Mouse (Mus musculus) limb, embryonic 15.5 days (tissue): ENCODE results near the gene Arid2. TPM values are rescaled to one million over a fixed set of nuclear protein-coding genes. Genes with fewer than 3 reads are reported as not detected.

Source experiments
- ATAC-seq: fragments of 200-750 bp; cut with Nextera tagmentation; 2 replicates; pipeline ENCODE4 v1.8.0; 2017; ENCODE audit warnings: low read depth, moderate TSS enrichment; ENCODE audit not compliant: insufficient number of reproducible peaks, low FRiP score, low TSS enrichment
- H3K27ac ChIP-seq: fragments of 300-500 bp; sonication (generic); 2 replicates; pipeline ENCODE4 v1.5.1; 2015; ENCODE audit warnings: moderate library complexity, mild to moderate bottlenecking, inconsistent platforms
- H3K27me3 ChIP-seq: fragments of 300-500 bp; sonication (generic); 2 replicates; pipeline ENCODE4 v1.6.1; 2015; ENCODE audit warnings: inconsistent platforms
- H3K36me3 ChIP-seq: fragments of 300-500 bp; sonication (generic); 2 replicates; pipeline ENCODE4 v1.6.1; 2015; ENCODE audit warnings: inconsistent platforms
- H3K4me1 ChIP-seq: fragments of 300-500 bp; sonication (generic); 2 replicates; pipeline ENCODE4 v1.6.1; 2015; ENCODE audit warnings: inconsistent platforms
- H3K4me2 ChIP-seq: fragments of 300-500 bp; sonication (generic); 2 replicates; pipeline ENCODE4 v1.6.1; 2015; ENCODE audit warnings: mild to moderate bottlenecking, inconsistent platforms
- H3K4me3 ChIP-seq: fragments of 300-500 bp; sonication (generic); 2 replicates; pipeline ENCODE4 v1.5.1; 2015; ENCODE audit warnings: mild to moderate bottlenecking, inconsistent platforms
- H3K9ac ChIP-seq: fragments of 300-500 bp; sonication (generic); 2 replicates; pipeline ENCODE4 v1.6.1; 2015; ENCODE audit warnings: inconsistent platforms
- H3K9me3 ChIP-seq: fragments of 300-500 bp; sonication (generic); 2 replicates; pipeline ENCODE4 v1.6.1; 2016; ENCODE audit warnings: inconsistent platforms
- WGBS: fragments of 180-500 bp; shearing (Covaris S2); methylation state at CpG from one replicate; pipeline ENCODE4 v1.1.7; 2015; 5-methylcytosine and 5-hydroxymethylcytosine counted together
- polyA plus RNA-seq: library from polyadenylated mRNA; unstranded; fragments of >200 nt; fragmentation: Nextera tagmentation; extraction: Ambion mirVana; gene quantifications from 2 replicates; pipeline ENCODE4 v1.2.1, GENCODE M21; 2015

The Arid2 gene
- polyA plus RNA-seq, 1 experiment from 2014 or later: 21.5 TPM

GRCm38 (mm10) chr15:96272356-96272755 is 15.0 kb upstream of the Arid2 start:
- H3K4me3 ChIP-seq: no peak overlapping the region
- H3K9ac ChIP-seq: no peak overlapping the region
- no peaks in the 10 kb centered on the region for H3K9me3 ChIP-seq
- H3K27me3 ChIP-seq: no peaks in the 10 kb centered on the region
- H3K4me2 ChIP-seq: no peak overlapping the region
- peaks cover 14% of the 10 kb centered on the region for H3K4me1 ChIP-seq
- no peak overlapping the region for H3K27ac ChIP-seq
- ATAC-seq: no peak
- H3K36me3 ChIP-seq: peaks cover 36% of the 10 kb centered on the region
- 64% methylated on average over 11 of the region's 11 CpGs for WGBS

DNA sequence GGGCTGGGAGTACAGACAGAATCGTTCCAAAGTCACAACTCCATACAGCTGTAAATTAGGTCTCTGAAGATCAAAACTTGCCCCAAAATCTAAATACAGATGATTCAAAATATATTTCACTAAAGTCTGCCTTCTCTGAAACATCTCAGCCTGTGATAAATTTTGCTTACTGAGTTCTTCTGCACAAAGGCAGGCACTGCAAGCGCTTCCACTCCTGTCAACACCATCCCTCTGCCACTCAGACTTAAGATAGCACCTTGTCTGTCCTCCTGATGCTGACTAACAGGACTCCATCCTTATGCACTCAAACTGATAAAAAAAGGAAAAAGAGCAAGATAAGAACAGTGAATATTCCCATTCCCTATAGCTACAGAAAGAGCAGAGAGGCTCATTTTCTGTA is 13.0 kb upstream of the Arid2 start:
- Histone ChIP-seq H3K27me3 (no peaks in the 10 kb centered on the region), H3K4me3 (no peak overlapping the region), H3K4me2 (no peak overlapping the region), H3K9me3 (no peaks in the 10 kb centered on the region), H3K4me1 (peaks cover 6% of the 10 kb centered on the region; the same call in 1 of the 2 replicates), H3K36me3 (peaks cover 43% of the 10 kb centered on the region), H3K27ac (no peak overlapping the region), H3K9ac (no peak overlapping the region)
- WGBS: 88% methylated on average over 2 of the region's 2 CpGs
- no peak for ATAC-seq

DNA sequence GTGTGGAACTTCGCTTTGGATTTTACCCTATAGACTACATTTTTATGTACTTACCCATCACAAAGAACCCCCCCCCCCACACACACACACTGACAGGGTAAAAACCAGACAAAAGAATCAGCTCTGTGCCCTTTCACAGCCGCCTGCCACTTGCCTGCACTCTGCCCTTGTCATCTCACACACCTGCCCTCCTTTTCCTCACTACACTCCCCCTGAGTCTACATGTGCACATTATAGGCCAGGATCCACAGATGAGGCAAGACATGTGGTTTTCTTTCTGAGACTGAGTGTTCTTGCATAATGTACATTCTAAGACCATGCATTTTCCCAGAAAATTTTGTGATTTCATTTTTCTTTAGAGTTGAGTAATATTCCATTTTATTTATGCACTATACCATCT is 12.1 kb upstream of the Arid2 start:
- Histone ChIP-seq H3K9ac (no peak overlapping the region), H3K9me3 (no peaks in the 10 kb centered on the region), H3K27ac (no peak overlapping the region), H3K27me3 (no peaks in the 10 kb centered on the region), H3K36me3 (peaks cover 51% of the 10 kb centered on the region), H3K4me2 (no peak overlapping the region), H3K4me1 (peaks cover 6% of the 10 kb centered on the region; the same call in 1 of the 2 replicates), H3K4me3 (no peak overlapping the region)
- WGBS: 87% methylated on average over 2 of the region's 2 CpGs
- no peak for ATAC-seq

DNA sequence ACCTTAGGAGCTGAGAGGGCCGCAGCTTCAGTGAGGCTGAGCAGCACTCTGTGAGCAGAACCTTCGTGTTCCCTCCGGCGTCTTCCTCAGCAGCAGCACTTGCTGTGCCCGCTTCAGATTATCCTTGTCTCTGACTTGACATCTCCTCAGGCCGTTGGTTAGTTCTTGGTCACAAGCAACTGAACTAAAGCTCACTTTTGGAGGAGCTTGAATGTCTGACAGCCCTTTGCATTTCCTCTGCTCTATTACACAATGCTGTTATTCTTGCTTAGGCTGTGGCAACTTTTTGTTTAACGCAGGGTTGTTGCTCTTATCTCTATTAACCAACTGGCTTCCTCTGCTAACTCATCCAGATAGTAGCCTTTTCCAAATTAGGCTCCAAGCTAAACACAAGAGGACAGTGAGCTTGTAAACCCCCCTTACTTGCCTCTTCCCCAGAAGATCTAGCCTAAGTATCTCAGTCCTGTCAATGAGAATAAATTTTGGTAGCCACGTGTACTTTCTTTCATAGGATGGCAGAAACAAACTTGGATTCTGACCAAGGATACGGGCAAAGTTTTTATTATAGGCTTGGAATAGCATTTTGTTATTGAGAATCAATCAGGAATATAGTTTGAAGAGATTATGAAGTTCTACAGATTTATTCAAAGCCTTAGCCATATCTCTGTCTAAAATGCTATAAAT is 11.4 kb upstream of the Arid2 start:
- Histone ChIP-seq H3K27me3 (no peaks in the 10 kb centered on the region), H3K4me3 (no peak overlapping the region), H3K27ac (no peak overlapping the region), H3K9ac (no peak overlapping the region), H3K9me3 (no peaks in the 10 kb centered on the region), H3K4me2 (no peak overlapping the region), H3K4me1 (peaks cover 9% of the 10 kb centered on the region; the same call in 1 of the 2 replicates), H3K36me3 (peaks cover 57% of the 10 kb centered on the region)
- no peak for ATAC-seq
- 89% methylated on average over 9 of the region's 9 CpGs for WGBS

- Histone ChIP-seq H3K4me2 (no peak overlapping the region), H3K9ac (no peak overlapping the region), H3K27me3 (no peaks in the 10 kb centered on the region), H3K27ac (no peak overlapping the region), H3K4me1 (peaks cover 10% of the 10 kb centered on the region; the same call in 1 of the 2 replicates), H3K36me3 (peaks cover 61% of the 10 kb centered on the region), H3K4me3 (no peak overlapping the region), H3K9me3 (no peaks in the 10 kb centered on the region)
- no peak for ATAC-seq
- WGBS: 84% methylated on average over 4 of the region's 4 CpGs
These were observed 10.3 kb upstream of the Arid2 start for GRCm38 (mm10) chr15:96277061-96277460.

DNA sequence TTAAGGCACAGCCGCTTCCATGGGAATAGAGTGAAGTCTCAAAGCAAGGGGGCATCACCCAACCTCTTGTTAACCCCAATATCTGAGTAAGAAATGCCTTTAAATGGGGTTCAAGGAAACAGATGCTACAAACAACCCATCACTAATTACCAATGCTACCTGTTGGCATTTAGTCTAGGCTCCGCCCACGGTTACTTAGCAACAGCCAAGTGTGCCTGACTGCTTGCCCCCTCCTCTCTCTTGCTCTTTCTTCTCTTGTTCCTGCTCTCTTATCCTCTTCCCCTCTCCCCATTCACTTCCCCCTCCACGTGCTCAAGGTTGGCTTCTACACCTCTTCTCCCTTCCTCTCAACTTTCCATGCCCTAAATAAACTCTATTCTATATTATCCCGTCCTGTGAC is 6.1 kb upstream of the Arid2 start:
- peaks cover 45% of the 10 kb centered on the region for H3K36me3 ChIP-seq
- no peaks in the 10 kb centered on the region for H3K27me3 ChIP-seq
- no peak overlapping the region for H3K27ac ChIP-seq
- peaks cover 19% of the 10 kb centered on the region for H3K4me1 ChIP-seq
- H3K9ac ChIP-seq: no peak overlapping the region
- H3K9me3 ChIP-seq: no peaks in the 10 kb centered on the region
- no peak overlapping the region for H3K4me2 ChIP-seq
- WGBS: 83% methylated on average over 5 of the region's 5 CpGs
- ATAC-seq: no peak
- H3K4me3 ChIP-seq: no peak overlapping the region

DNA sequence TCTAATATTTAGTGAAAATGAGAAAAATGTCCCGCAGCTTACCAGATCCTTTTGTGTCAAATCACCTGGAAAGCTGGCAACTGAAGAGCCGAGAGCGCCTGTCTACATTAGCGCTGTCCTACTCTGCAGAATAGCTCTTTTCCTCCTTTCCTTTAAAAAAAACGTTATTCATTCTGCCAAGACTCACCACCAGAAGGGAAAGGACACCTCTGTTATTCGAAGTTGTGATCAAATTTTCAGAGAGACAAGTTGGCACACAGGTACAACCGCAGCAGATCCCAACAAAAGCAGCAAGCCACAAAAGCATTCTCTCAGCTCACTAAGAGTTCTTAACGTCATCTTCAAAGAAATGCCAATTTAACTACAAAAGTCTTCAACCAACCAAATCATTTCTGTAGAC is 4.2 kb upstream of the Arid2 start:
- Histone ChIP-seq H3K27me3 (no peaks in the 10 kb centered on the region), H3K4me1 (peaks cover 19% of the 10 kb centered on the region), H3K4me3 (peak overlapping the region; percentile 80), H3K4me2 (peak overlapping the region; percentile 71), H3K36me3 (peaks cover 31% of the 10 kb centered on the region), H3K27ac (no peak overlapping the region), H3K9me3 (no peaks in the 10 kb centered on the region), H3K9ac (no peak overlapping the region)
- WGBS: 70% methylated on average over 8 of the region's 8 CpGs
- no peak for ATAC-seq

DNA sequence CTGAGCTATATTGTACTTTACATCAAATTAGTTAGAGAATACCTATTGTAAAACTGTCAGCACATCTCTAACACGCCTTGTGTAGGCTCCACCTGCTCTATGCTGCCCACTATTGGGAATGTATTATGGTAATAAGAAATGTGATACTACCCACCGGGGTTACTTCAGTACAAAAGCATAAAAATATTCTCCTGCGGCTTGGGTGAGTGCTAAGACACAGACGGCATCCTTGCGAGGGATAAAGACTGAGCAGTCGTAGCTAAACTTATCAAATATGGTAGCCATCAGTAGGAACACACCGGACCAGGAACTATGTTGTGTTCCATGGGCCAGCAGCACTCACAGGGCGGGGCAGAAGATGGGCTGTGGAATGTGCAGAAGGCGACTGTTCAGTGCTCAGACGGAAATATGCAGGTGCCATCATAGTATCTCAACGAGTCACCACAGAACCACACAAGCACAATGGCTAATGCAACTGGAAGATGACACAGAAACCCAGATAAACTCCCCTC is 3.3 kb upstream of the Arid2 start:
- Histone ChIP-seq H3K9ac (peak overlapping the region; percentile 33; the same call in 1 of the 2 replicates), H3K4me2 (peak overlapping the region; percentile 71), H3K27me3 (no peaks in the 10 kb centered on the region), H3K27ac (peak overlapping the region; percentile 100), H3K36me3 (peaks cover 23% of the 10 kb centered on the region), H3K4me1 (peaks cover 19% of the 10 kb centered on the region), H3K9me3 (no peaks in the 10 kb centered on the region), H3K4me3 (peak overlapping the region; percentile 80)
- 5% methylated on average over 11 of the region's 11 CpGs for WGBS
- no peak for ATAC-seq

DNA sequence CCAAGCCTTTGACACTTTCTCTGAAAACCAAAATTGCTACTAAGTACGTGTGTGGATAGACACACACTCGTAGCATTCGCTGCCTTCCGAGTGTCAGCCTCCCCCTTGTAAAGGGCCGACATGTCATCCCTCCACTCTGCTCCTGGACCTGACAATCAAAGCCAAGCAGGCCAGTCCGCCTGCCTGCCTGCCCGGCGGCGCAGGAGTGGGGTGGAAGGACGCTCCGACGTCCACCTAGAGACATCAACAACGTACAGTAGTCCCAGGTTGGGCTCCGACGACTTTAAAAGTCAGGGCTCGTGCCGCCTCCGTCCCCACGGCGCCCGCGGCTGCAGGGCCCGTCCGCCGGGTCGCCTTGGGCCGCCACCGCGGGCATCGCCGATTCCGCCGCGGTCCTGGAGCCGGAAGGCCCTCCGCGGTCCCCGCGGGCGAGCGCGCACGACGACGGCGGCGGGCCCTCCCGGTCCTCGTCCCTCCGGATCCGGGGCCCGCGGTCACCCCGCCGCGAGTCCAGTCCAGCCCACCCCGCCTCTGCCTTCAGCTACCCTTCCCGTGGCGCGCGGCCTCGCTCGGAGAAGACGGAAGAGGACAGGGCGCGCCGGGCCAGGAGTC is 2.5 kb upstream of the Arid2 start:
- Histone ChIP-seq H3K27ac (peak overlapping the region; percentile 100), H3K9ac (peak overlapping the region; percentile 89), H3K4me3 (peak overlapping the region; percentile 80), H3K4me2 (peak overlapping the region; percentile 71), H3K36me3 (peaks cover 15% of the 10 kb centered on the region), H3K9me3 (no peaks in the 10 kb centered on the region), H3K4me1 (peaks cover 23% of the 10 kb centered on the region), H3K27me3 (no peaks in the 10 kb centered on the region)
- no peak for ATAC-seq
- WGBS: under 1% methylated on average over 67 of the region's 67 CpGs

GRCm38 (mm10) chr15:96285323-96286014 is 1.8 kb upstream of the Arid2 start:
- H3K36me3 ChIP-seq: peaks cover 9% of the 10 kb centered on the region
- peak overlapping the region; percentile 71 for H3K4me2 ChIP-seq
- peaks cover 25% of the 10 kb centered on the region for H3K4me1 ChIP-seq
- H3K4me3 ChIP-seq: peak overlapping the region; percentile 80
- peak overlapping the region; percentile 100 for H3K27ac ChIP-seq
- H3K9me3 ChIP-seq: no peaks in the 10 kb centered on the region
- ATAC-seq: peak; percentile 81
- H3K9ac ChIP-seq: peak overlapping the region; percentile 89
- H3K27me3 ChIP-seq: no peaks in the 10 kb centered on the region
- under 1% methylated on average over 64 of the region's 64 CpGs for WGBS

- peak; percentile 79 for ATAC-seq
- H3K4me2 ChIP-seq: peak overlapping the region; percentile 71
- WGBS: under 1% methylated on average over 71 of the region's 72 CpGs
- no peaks in the 10 kb centered on the region for H3K27me3 ChIP-seq
- 0 out of 2 replicates have a peak, but pooled peaks cover under 1% of the 10 kb centered on the region for H3K36me3 ChIP-seq
- H3K4me3 ChIP-seq: peak overlapping the region; percentile 80
- peaks cover 22% of the 10 kb centered on the region for H3K4me1 ChIP-seq
- peak overlapping the region; percentile 100 for H3K27ac ChIP-seq
- peak overlapping the region; percentile 98 for H3K9ac ChIP-seq
- no peaks in the 10 kb centered on the region for H3K9me3 ChIP-seq
These were observed 1.0 kb upstream of the Arid2 start for GRCm38 (mm10) chr15:96286015-96286934.
